Mouse (Mus musculus) activated CD4-positive, CD25-positive, alpha-beta regulatory T cell, adult 4 months (primary cell): Measurements from ENCODE around the gene Cdh4. TPM values are rescaled to one million over a fixed set of nuclear protein-coding genes. Genes with fewer than 3 reads are reported as not detected.

Experiments
- ATAC-seq: one replicate; pipeline ENCODE4 v1.8.0; 2017
- polyA plus RNA-seq, 2 experiments: library from polyadenylated mRNA; unstranded; fragments of 100-300 nt; shearing (Covaris generic); gene quantifications; one replicate each; pipeline ENCODE4 v1.2.1; 2017

The Cdh4 gene
- polyA plus RNA-seq, 2 experiments from 2014 or later: 0.14 to 0.20 TPM

DNA sequence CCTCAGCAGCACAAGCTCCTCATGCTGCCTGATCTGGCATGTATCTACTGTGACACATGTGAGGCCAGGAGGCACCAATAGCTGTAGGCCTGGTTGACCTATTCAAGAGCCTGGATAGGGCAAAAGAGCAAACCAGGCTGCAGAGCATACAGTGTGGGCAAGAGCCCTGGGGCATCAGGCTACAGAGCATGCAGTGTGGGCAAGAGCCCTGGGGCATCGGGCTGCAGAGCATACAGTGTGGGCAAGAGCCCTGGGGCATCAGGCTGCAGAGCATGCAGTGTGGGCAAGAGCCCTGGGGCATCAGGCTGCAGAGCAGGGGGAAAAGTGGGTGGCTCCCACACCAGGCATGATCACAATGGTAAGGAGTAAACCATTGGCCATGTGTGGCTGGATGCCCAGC, 300.2 kb downstream of the Cdh4 start:
- no peak for ATAC-seq

DNA sequence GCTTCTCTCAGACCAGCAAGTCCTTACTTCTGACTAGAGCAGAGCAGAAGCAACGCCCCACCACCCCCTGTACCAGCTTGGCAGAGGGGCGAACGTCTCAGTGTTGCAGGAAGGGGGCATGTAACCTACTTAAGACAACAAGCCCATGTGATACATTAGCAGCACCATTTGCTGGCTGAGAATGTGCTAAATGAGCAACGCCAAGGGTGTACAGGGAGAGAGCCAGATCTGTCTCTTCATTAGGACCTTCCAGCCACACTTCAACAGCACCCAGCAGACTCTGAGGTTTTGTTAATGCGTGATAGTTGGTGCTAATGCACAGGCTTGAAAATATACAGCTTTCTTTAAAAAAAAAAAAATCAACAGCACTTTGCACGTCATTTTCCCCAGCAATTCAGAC, 300.6 kb downstream of the Cdh4 start:
- ATAC-seq: no peak

DNA sequence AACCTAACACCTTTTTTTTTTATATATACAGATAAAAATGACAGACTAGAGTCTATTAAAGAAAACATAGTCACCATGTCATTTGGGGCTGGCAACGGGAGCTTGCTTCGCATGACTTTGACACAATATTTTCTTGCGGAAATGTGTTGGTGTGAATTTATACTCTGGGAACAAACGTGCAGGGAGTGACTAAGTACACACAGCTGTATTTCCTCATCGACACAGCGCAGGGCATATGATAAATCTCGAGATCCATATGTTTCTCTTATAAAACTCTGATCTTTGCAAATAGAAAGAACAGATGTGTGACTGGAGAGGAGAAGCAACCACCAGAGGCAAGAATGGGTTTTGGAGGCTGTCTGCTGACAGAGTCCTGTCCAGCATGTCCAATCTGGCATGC, 304.3 kb downstream of the Cdh4 start:
- no peak for ATAC-seq

DNA sequence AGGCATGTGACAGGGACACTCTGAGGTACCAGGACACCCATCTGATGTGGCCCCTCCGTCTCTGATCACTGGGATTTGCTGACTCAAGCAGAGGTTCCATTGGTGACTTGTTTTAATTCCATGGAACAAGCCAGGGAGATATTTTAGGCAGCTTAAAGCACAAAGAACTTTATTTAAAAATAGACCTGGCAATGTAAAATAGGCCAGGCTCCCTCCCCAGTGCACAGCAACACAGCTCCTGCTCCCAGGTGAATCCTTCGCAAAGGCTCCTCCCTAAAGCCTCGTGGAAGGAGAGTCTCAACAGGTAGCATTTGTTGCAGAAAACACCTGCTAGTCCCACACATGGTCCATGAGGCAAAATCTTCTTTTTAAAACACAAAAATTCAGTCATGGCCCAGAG, 307.2 kb downstream of the Cdh4 start:
- ATAC-seq: no peak

DNA sequence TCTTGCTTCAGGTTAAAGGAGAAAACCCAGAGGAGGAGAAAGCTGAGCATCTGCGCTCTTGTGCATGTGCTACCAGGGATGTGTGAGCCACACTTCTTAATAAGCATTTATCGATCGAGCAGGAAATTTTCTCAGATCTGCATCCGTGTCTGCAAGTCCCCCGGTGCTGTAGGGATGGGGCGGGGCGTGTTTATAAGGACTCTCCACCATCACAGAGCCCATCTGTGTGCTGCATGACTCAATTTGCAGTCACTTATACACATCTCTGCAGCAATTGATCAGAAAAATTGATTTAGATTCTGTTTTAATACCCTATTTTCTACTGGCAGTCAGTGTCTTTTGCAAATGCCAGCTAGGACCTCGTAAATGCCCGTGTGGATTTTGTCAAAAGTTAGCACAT, 311.6 kb downstream of the Cdh4 start:
- ATAC-seq: no peak

DNA sequence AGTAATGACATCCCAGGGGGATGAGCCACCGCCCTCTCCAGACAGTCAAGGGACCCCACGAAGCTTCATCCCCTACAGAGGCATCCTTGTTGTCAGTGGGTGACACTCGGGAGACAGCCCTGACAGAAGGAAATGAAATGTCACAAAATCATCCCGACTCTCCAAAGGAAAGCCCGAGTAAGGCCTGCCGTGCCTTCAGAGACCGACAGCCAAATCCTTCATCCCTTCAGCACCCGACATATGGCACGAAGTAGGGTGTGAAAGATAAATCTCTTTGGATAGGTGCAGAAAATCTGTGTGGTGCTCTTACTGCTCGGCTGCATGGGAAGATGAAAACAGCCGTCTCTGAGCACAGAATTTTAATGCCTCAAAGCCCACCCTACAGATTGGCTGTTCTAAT, 312.5 kb downstream of the Cdh4 start:
- ATAC-seq: no peak

DNA sequence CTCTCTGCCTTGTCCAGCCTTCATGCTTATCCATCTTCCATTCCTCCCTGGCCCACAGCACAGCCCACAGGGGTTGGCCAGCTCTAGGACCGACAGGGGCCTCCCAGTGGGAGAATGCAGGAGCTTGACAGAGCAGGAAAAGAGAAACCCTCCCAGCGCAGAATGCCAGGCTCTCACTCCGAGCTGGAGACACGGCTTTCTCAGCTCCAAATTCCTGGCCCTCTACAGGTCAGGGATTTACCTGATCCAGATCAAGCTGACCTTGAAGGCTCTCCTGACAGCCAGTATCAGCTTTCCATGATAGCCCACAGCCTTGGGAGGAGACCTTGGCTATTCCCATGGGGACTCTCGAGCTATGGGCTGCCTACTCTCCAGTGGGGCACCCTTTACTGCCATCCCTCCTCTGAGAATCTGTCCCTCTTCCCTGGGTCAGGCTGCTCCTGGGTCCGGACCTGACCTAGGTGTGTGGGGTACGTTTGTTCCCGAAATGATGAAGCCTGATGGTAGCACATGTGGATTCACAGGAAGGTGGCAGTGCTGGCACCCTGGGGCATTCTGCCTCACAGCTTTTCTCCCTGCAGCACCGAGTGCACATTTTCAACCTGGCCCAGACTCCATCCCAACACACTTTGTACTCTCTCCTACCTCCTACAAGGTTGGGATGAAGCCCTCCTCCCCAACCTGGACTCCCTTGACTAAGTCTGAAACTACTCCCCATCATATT, 319.6 kb downstream of the Cdh4 start:
- ATAC-seq: no peak

DNA sequence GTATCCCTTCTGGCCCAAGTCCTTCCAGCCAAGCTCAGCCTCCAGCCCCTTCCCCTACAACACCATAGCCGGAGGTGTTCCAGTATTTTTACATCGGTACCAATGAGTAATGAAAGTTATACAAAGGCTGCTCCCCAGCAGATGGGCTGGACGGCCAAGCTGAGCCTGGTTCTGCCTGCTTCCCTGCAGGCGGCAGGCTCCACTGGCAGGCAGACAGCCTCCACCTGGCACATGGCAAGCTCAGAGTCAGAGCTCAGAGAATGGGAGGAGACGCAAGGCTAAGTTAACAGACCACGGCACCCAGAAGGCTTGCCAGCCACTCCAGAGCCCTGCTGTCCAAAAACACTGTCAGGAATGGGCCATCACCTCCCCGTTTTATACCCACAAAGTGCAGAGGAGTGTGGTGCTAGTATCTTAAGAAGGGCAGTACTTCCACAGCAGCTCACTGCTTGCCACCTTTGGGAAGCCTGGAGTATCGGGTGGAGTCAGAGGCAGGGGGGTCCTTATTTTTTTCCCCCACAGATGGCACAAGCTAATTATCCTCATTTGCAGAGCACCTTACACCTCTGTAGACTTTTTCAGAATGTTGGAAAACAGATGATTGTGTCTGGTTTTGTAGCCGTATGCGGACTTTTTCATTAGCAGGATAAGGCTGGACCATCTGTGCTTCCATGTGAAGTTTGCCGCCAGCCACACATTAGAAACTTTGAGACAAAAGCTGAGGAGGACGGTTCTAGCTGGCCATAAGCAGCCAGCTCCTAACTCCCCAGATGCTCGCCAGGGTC, 320.5 kb downstream of the Cdh4 start:
- ATAC-seq: no peak

DNA sequence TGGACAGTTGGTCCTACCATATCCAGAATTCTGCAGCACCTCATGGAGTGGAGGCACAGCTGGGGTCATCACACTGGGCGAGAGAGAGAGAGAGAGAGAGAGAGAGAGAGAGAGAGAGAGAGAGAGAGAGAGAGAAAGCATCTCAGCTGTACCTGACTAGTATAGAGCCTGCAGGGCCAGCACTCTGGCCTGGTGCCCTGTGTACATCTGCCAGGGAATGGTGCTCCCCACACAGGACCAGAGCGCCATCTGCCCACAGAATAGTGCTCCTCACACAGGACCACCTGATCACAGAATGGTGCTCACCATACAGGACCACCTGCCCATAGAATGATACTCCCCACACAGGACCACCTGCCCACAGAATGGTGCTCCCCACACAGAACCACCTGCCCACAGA, 322.2 kb downstream of the Cdh4 start:
- no peak for ATAC-seq

DNA sequence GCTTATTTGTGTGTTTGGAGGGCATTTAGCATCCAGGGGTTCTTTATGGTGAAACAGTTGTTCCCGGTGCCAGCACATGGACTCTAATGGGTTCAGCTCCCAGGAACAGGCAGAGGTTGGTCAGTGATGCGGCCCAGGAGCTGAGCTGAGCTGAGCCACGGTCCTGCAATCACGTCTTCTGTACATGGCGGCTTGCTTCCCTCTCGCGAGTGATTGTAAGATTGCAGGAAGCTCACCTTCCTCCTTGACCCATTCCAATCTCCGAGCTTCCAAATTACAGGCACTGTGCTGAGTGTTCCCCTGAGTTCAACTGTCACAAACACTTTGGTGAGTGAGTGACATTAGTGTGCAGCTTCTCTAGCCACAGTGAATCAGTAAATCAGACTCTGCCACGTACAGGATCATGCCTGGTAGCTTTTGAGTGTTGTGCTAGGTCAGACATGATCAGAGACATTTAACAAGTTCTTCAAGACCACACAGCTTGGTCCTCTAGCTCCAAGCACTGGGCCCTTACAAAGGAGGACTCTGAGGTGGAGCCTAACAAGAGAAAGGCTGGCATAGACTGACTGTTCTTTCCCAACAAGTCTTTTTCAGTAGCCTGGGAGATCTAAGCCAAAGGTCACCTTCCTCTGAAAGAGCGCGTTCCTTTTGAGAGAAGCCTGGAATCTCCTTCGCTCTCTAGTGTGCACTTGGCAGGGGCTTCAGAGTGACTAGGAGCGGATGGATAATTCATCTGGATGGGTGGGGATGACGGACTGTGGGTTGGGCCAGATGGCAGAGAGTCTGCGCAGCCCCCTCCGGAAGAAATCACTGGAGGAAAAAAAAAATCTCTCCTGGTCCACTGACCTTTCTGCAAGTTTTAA, 324.7 kb downstream of the Cdh4 start:
- ATAC-seq: no peak

DNA sequence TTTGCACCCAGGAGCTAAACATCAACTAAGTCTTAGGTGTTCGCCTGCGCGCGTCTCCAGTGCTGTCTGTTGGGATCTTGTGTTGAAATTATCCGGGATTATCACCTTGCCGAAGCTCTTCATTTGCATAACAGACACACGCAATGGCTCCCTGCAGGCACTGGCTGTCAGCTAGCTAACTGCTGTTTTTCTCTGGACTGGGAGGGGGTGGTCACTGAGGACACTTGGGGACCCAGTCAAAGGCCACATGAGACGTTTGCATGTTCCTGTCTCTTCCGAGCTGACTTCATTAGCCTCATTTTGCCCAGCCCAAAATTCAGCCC, 325.3 kb downstream of the Cdh4 start:
- no peak for ATAC-seq

DNA sequence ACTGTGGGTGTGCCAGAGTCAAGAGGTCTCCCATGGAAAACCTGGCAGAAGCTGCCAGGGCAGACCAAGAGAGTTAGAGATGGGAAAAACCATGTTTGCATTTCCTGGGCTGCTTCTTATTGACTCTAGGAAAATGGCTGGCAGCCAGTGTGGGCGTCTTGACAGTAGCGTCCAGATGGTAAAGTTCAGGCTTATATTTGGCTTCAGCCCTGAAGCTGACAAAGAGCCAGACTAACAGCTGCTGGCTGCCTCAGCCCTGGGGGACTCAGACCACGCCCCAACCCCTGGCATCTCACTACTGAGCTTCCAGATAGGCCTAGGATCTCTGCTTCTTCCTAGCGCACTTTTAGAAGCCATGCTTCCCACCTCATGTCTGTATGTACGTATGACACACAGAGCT, 326.9 kb downstream of the Cdh4 start:
- no peak for ATAC-seq

DNA sequence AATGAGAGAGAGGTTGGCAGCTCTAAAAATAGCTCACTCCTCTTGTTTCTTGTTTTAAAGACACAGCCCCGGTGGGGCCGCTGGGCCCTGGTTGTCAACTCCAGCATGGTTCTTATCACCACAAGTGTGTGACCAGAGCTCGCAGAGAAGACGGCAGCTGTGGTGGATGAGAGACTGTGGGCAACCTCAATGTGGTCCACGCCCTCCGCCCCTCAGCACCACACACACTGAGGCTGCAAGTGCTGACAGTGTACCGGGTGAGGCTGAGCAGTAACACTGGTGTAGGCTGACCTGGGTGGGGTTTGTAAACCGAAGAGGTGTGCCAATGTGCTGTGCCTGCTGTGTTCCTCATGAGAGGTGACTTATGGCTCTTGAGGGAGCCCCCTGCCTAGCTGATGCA, 327.7 kb downstream of the Cdh4 start:
- no peak for ATAC-seq

DNA sequence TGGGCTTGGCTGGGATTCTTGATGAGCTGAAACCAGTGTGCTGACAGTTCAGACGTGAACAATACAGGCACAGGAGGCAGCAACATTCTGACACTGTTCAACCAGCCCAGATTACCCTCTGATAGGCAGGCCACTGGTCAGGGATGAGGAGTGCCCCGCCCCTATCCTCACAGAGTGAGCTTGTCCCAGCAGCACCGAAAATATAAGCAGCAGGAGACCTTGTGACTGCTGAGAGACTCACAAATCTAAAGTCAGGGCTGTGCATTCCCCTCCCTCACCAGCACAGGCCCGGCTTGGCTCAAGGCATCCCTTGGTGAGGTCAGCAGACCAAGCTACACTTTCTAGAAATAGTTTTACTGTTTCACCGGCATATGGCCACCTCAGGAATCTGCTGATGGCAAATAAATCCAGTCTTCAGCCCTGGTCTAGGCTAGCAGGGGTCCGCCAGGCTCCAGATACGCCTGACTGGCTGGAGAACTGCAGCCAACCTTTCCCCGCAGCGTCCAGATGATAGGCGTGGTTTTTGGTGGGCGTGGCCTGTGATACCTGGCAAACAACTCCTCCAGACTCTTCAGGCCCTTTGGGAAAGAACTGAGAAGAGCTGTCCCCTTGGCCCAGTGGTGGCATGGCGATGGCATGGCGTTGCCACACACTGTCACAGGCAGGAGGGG, 332.3 kb downstream of the Cdh4 start:
- no peak for ATAC-seq

DNA sequence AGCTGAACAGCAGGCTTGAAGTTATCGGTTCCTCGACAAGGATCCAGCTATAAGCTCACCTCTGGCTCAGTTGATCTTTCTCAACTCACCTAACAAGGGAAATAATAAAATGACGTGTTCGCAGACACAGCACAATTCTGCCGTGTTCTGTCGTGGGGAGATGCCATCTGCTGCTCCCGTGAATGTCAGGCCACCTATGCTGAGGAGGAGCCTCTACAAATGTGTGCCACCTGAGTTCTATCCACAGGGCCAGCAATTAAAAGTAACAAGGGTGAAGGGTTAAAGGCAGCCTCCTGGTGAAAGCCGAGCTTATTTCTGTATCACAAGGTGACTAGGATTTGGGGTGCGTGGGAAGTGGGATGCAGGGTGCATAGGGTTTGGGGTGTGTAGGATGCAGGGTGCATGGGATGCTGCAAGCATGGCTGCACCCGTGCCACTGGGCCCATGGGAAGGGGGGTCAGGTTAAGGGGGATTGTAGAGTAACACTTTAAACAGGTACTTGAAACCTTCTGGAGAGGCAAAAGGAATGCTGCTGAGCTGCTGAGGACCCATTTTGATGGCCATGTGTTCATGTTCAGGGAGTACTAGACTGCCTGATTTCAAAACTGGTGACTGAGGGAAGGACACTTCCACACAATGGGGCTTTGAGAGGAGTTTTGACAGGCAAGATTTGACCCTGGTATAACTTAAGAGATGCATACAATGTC, 333.9 kb downstream of the Cdh4 start:
- no peak for ATAC-seq

DNA sequence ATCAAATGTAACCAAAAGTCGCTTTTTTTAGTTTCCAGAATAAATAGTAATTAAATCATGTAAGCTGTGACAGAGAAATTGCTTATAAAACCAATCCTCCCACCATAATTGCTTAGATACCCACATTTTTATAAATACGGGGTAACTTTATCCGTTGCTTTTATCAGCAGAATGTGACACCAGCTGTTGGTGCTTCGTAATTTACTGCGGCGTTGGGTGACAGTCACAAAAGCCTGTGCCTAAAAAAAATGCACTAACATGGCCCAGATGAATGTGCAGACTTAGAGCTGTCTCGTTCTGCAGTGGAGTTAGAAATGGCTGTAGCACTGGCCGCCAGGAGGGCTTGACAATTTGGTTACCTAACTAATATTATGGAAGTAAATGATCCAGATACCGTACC, 337.0 kb downstream of the Cdh4 start:
- ATAC-seq: no peak

DNA sequence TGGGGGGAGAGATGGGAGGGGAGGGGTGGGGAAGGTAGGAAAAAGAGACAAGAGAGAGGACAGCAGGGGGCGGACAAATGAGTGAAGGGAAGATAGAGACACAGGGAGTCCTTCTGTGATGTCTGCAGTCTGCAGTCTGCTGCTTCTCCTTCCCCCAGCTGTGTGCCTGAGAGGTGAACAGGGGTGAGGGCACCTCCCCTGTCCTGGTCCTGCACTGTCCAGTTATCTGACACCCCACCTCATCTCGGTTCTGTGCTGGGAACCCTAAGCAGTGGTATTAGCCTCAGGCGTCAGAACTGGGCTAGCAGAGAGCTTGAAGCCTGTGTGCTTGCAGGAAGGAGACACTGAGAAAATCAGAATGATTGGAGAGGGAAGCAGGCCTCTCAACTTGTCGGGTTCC, 338.7 kb downstream of the Cdh4 start:
- ATAC-seq: no peak

DNA sequence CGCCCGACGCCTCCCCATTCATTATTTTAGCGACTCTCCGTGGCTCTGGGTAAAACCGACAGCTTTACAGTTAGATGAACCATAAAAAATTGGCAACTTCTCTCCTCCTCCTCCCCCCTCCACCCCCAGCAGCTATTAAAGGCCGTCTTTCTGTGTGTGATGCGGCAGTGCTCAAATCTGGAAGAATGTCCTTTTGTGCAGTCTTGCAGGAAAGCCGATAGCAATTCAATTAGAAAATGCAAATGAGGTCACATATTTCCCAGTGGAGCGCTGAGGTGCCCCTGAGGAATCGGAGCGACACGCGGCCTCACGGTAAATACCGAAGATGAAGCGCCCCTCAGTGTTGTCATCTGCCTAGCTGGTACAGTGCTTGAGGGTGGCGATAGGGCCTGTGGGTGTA, 345.0 kb downstream of the Cdh4 start:
- ATAC-seq: no peak

DNA sequence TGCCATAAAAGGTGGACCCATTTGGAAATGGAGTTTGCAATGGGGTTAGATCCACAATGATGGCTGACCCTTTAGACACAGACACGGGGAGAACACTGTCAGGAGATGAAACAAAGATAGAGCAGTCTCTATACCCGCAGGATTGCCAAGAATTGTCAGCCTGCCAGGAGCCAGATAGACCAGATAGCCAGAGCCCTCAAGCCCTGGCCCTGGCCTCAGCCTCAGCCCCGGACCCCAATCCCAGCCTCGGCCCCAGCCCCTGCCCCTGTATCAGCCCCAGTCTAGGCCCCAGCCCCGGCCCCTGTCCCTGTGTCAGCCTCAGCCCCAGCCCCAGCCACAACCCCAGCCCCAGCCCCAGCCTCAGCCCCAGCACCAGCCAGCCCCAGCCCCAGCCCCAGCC, 345.6 kb downstream of the Cdh4 start:
- no peak for ATAC-seq

DNA sequence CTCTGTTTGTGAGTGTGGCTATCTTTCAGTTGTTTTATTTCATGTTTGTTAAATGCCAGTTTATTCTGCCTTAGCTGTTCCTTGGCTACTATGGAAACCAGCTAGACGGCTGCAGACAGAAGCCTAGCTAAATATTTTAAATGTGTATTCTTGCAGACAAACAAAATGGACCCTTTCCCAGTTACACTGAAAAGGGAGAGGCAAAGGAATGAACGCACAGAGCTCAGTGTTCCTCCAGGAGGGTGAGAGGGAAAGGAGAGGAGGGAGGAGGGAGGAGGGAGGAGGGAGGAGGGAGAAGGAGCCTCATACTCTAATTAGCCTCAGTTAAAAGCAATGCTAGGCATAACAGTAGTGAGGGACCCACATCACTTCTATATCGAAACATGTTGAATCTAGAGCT, 348.5 kb downstream of the Cdh4 start:
- no peak for ATAC-seq

DNA sequence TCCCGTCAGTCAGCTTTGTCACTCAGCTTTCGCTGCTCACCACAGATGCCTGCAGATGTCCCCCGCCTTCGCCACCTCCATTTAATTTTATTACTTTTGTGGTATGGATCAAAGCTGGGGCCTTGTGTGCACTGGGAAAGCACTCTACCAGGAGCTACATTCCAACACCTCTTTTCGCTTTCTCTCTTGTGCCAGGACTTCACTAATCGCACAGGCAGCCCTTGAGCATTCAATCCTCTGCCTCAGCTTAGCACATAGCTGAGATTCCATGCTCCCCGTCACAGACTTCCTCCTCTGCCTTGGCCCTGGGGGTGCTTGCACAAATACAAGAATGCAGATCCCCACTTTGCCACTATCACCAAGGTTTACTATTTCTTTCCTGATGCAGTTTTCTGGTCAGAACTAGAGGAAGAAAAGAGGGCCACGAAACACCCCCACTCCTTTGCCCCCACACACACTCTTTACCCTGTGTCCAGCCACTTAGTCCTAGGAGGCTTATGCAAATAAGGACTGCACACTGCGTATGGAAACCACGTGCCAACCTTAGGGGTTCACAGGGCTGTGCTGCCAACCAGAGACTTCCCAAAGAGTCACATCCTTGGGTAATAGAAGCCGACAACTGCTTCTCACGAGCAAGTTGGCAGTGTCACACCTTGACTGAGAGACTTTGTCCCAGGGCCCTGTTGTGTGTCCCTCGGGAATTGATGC, 350.3 kb downstream of the Cdh4 start:
- ATAC-seq: no peak

DNA sequence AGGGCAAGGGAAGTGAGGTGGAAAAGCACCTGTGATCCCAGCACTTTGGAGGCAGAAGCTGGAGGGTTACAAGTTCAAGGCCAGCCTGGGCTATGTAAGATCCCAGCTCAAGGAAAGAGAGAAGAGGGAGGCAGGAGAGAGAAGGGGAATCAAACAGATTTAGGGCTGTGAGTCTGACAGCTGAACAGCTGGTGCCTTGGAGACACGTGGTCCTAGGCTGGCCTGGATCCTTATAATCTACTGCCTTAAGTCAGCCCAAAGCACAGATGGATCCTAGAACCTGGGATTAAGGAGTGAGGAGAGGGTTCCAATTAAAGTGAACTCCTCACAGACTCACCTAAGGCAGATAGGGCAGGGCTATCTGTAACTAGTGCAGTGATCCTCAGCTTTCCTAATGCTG, 352.1 kb downstream of the Cdh4 start:
- ATAC-seq: no peak
